Mouse (Mus musculus) small intestine, adult 2 months (tissue): ENCODE measurements at regions not wholly inside any gene's neighbourhood (a gene's known extent, or its start where the extent isn't known, plus 50 kb on each side); places are given as distances from the start of the nearest gene placed in this dataset.

ENCODE experiments used
- H3K27ac ChIP-seq: fragments of 200-500 bp; 2 replicates; pipeline ENCODE4 v1.5.1; 2012; ENCODE audit warnings: low read depth, low read length, control low read depth, inconsistent platforms; ENCODE audit not compliant: insufficient read depth
- H3K27me3 ChIP-seq: fragments of 200-500 bp; 2 replicates; pipeline ENCODE4 v1.6.1; 2012; ENCODE audit warnings: mild to moderate bottlenecking, moderate library complexity, low read length, inconsistent platforms; ENCODE audit not compliant: control insufficient read depth, insufficient read depth
- H3K36me3 ChIP-seq: fragments of 200-500 bp; 2 replicates; pipeline ENCODE4 v1.6.1; 2012; ENCODE audit warnings: mild to moderate bottlenecking, low read length, control low read depth, inconsistent platforms; ENCODE audit not compliant: control insufficient read depth, insufficient read depth
- H3K4me1 ChIP-seq: fragments of 200-500 bp; 2 replicates; pipeline ENCODE4 v1.6.1; 2012; ENCODE audit warnings: low read length, inconsistent platforms, mixed read lengths; ENCODE audit not compliant: control insufficient read depth, insufficient read depth, insufficient read length
- H3K4me3 ChIP-seq: fragments of 200-500 bp; 2 replicates; pipeline ENCODE4 v1.5.1; 2012; ENCODE audit warnings: low read depth, mild to moderate bottlenecking, control low read depth, inconsistent platforms, low read length, moderate library complexity
- CTCF ChIP-seq: fragments of 200-500 bp; IDR thresholded peaks from 2 replicates; pipeline ENCODE4 v1.5.1; 2012; ENCODE audit warnings: low read depth, mild to moderate bottlenecking, control low read depth, inconsistent platforms, low read length, moderate library complexity, mixed read lengths; ENCODE audit not compliant: insufficient replicate concordance, insufficient read length; ENCODE audit errors: extremely low read depth
- POLR2A ChIP-seq: fragments of 200-500 bp; IDR thresholded peaks from 2 replicates; pipeline ENCODE4 v1.6.1; 2012; ENCODE audit warnings: low read depth, mild to moderate bottlenecking, control low read depth, inconsistent platforms, low read length, moderate library complexity
- WGBS: fragments of 180-500 bp; shearing (Covaris S2); methylation state at CpG from one replicate; pipeline ENCODE4 v1.1.7; 2018; 5-methylcytosine and 5-hydroxymethylcytosine counted together

DNA sequence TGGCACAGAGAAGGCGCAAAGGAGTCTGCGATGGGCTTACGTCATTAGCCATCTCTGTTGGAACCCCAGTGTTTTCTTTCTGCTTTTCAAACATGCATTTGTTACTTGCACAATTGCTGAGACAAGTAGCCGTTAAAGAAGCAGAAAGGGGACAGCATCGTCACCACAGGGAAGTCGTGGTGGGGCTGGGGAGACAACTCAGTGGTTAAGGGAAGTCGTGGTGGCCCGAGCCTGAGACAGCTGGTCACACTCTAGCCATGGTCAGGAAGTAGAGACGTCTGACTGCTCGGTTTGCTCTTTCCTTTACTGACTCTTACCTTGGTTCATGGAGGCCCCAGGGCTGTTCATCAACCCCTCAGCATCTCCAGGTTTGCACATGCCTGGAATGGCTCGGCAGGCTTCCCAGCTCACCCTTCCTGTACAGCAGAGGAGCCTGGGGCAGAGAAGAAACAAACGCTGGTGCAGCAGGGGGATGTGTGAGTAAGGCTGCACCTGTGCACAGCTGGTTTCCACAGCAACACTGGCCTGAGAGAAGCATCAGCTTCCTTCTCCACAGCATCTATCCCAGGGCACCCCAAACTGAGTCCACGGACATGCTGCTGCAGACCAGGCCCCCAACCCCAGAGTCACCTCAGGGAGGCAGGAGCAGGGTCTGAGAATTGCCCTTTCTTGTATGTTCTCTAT lies 135.6 kb upstream of the Rreb1 start:
- Histone ChIP-seq H3K4me3 (no peak overlapping the region), H3K27ac (peak overlapping the region; percentile 56), H3K27me3 (no peaks in the 10 kb centered on the region), H3K36me3 (no peaks in the 10 kb centered on the region), H3K4me1 (peaks cover 14% of the 10 kb centered on the region; the same call in 1 of the 2 replicates)
- 74% methylated on average over 13 of the region's 13 CpGs for WGBS
- TF ChIP-seq CTCF (no peak), POLR2A (no peak)

DNA sequence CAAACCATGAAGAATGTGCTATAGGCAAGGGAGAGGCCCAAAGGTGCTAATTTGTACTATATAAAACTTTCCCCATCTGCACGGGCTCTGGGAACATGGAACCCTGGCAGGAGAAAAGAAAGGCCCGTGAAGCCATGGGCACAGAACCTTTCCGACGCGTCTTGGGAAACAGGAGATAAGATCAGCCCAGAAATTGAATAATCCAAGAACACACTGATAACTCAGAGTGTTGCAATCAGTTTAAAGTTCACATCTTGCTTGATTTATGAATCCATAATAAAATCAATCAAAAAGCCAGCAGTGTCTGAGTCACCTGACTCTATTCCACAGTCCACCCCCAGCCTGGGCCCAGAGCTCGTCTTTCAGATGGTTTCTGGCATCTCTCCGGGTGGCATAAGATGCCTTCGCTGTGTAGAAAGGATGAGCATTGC lies 133.4 kb upstream of the Rreb1 start:
- H3K27ac ChIP-seq, result peak overlapping the region; percentile 82

DNA sequence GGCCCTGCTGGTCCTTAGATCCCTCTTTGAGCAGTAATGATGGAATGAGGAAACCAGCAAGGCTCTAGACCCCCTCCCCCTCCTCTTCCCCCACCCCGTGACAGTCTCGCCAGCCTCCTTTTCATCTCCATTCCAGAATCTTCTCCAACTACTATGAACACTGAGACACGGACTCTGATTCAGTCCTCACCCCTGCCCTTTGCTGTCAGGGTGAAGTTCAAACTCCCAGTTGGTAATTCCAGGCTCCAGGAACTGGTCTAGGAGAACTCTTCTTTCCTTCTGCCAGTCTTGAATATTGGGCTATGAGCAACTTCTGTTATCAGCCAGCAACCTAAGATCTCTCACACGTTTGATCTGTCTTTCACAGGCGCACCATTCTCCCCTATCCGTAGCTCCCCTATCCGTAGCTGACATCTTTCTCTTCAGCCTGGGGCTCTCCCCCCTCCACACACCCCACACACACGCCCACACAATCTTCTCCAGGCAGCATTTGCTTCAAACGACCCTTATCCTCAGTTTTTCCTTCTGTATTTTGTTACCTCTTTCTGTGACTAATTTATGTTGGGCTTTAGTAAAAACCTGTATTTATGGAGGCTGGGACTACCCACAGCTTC lies 128.6 kb upstream of the Rreb1 start:
- Histone ChIP-seq H3K4me1 (peaks cover 20% of the 10 kb centered on the region), H3K4me3 (no peak overlapping the region), H3K27me3 (no peaks in the 10 kb centered on the region), H3K27ac (peak overlapping the region; percentile 88), H3K36me3 (no peaks in the 10 kb centered on the region)
- WGBS, result 31% methylated on average over 9 of the region's 9 CpGs
- TF ChIP-seq POLR2A (no peak), CTCF (no peak)

More for the DNA sequence above, 133.4 kb upstream of the Rreb1 start:
- WGBS, result 33% methylated on average over 8 of the region's 8 CpGs
- TF ChIP-seq POLR2A (no peak), CTCF (no peak)
- H3K36me3 ChIP-seq, result no peaks in the 10 kb centered on the region
- peaks cover 19% of the 10 kb centered on the region for H3K4me1 ChIP-seq
- no peak overlapping the region for H3K4me3 ChIP-seq
- H3K27me3 ChIP-seq, result no peaks in the 10 kb centered on the region

DNA sequence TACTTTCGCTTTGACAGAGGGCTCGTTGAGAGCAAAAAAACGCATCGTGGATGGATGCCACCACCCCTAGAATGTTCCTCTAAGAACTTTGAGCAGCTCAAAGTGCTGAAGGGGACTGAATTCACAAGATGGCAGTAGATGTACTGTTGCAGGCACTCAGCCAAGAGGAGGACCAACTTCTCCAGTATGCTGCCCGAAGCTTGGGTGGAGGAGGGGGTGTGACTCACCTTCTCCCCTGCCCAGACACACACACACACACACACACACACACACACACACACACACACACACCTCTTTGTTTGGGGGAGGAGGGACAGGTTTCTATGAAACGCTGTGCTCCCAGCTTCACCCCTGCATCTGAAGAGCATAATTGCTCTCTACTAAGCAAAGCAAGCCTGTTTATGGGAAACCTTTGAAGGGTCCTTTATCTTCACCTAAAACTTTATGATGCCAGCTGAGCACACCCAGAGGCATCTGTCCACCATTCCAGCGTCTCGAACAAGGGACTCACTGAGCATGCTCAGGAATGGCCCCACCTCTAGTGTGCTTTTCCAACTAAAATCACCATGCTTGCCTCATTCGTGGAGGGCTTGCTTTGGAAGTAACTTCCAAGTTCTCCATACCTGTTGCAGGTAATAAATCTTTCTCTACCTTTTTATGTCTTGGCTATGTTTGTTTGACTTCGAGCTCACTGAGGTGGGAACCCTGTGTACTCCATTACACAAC lies 126.8 kb upstream of the Rreb1 start:
- Histone ChIP-seq H3K4me3 (peak overlapping the region; percentile 6), H3K27me3 (no peaks in the 10 kb centered on the region), H3K27ac (peak overlapping the region; percentile 30; the same call in 1 of the 2 replicates), H3K4me1 (peaks cover 11% of the 10 kb centered on the region), H3K36me3 (no peaks in the 10 kb centered on the region)
- 31% methylated on average over 10 of the region's 10 CpGs for WGBS
- no peak for TF ChIP-seq POLR2A
- no peak for TF ChIP-seq CTCF

DNA sequence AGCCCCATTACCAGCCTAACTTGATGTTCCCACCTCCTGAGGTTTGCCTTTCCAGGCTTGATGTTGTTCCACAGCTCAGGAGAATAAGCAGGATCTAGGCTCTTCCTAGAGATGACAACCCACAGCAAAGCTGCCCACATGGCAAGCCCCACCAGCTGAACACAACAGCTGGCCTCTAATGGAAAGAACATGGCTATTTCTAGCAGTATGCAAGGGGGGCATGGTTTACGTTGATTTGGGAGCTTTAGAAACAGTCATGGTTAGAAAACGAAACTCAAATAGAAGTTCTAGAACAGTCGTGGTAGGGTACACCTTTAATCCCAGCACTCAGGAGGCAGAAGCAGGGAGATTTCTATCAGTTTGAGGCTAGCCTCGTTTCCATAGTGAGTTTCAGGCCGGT lies 123.5 kb upstream of the Rreb1 start:
- no peaks in the 10 kb centered on the region for H3K27me3 ChIP-seq
- TF ChIP-seq POLR2A (no peak), CTCF (no peak)
- H3K27ac ChIP-seq, result no peak overlapping the region
- WGBS, result 71% methylated on average over 5 of the region's 5 CpGs
- no peaks in the 10 kb centered on the region for H3K36me3 ChIP-seq
- H3K4me1 ChIP-seq, result peaks cover 9% of the 10 kb centered on the region; the same call in 1 of the 2 replicates
- H3K4me3 ChIP-seq, result no peak overlapping the region

DNA sequence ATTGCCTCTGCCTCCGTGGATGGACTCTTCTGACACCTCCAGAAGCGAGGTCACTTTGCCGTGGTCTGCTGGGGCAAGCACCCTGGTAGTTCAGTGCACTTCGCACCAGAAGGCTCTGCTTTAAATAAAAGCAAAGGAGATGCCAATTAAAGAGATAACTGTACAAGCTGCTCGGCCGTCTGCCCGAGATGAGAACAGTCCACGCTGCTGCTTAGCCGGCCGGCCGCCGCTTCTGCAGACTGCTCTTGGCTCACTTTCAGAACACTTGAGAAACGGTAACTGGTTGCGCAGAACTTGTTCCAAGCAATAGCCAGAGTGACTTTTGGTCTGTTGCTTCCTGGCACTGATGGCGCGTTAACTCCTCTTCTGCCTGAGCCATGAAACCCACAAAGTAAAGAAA lies 121.0 kb upstream of the Rreb1 start:
- WGBS, result 5% methylated on average over 16 of the region's 16 CpGs
- Histone ChIP-seq H3K27ac (no peak overlapping the region), H3K4me1 (peaks cover 3% of the 10 kb centered on the region; the same call in 1 of the 2 replicates), H3K36me3 (no peaks in the 10 kb centered on the region), H3K27me3 (no peaks in the 10 kb centered on the region), H3K4me3 (peak overlapping the region; percentile 45)
- TF ChIP-seq POLR2A (no peak), CTCF (no peak)

DNA sequence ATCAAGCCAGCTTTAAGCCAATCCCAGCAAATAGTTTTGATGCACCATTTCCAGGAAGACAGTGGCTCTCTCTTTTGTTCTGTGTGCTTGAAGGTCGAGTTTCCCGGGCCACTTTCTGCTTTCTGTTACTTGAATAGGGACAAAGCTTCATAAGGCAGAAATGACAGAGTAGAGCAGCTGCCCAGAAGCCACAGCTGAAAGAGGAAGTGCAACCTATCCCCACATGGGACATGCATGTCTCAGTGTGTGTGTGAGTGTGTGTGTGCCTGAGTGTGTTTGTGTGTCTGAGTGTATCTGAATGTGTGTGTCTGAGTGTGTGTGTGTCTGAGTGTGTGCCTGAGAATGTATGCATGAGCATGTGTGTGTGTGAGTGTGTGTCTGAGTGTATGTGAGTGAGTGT lies 120.2 kb upstream of the Rreb1 start:
- TF ChIP-seq CTCF (no peak), POLR2A (no peak)
- Histone ChIP-seq H3K4me1 (peaks cover 6% of the 10 kb centered on the region; the same call in 1 of the 2 replicates), H3K27ac (peak overlapping the region; percentile 19; the same call in 1 of the 2 replicates), H3K27me3 (no peaks in the 10 kb centered on the region), H3K36me3 (no peaks in the 10 kb centered on the region), H3K4me3 (no peak overlapping the region)
- 12% methylated on average over 2 of the region's 2 CpGs for WGBS
